In the genomic region with DNA sequence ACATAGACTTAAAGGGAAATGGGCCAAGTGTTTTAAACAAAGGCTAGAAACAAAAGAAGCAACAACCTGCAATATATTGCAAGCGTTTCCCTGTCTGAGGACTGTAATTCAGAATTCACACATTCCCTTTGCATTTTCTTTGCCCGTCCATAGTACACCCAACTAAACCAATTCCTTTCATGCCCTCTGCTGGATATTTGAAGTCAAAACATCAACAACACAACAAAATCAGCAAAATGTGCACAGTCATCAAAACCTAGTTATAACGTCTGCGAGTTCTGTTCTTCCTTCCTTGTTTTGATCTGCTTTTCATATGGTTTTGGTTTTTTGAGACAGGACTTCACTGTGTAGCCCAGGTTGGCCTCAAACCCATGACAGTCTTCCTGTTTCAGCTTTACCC, we compare ENCODE assay signal across 17 mouse cellular contexts.
DNase-seq lines count a peak whose midpoint lies in the region; ATAC-seq and TF ChIP-seq lines count a peak whose summit lies in the region.
"Had no signal": no experiment of that assay in that cellular context is flagged by ENCODE, and none has a peak within 500 bp of the region (broad histone marks: within the 10 kb centered on the region; RNA-seq: fewer than 3 reads in every experiment).

No protein-coding gene starts in this region.

- no peaks in the 10 kb centered on the region for H3K4me1 ChIP-seq in midbrain, embryonic 14.5 days (ENCODE audit: control insufficient read depth, insufficient read depth, low read length)
- H3K4me1 ChIP-seq in midbrain, embryonic 16.5 days (ENCODE audit: control insufficient read depth, insufficient read depth, low read length), result no peaks in the 10 kb centered on the region
- H3K4me1 ChIP-seq: intestine, embryonic 15.5 days; limb, embryonic 13.5 days; midbrain, embryonic 13.5 days had no signal

- no peak overlapping the region for H3K4me3 ChIP-seq in midbrain, embryonic 14.5 days (replicated peaks; ENCODE audit: low read depth, low read length)
- no peak overlapping the region for H3K4me3 ChIP-seq in midbrain, embryonic 16.5 days (ENCODE audit: low read depth, low read length)
- H3K4me3 ChIP-seq: erythroblast, embryonic 14.5 days; intestine, embryonic 15.5 days; limb, embryonic 13.5 days; midbrain, embryonic 13.5 days had no signal

- peak; percentile 37 for DNase-seq in embryo, embryonic 10.5 days (ENCODE audit: low spot score)
- no peak for DNase-seq in embryo, embryonic 9.5 days (ENCODE audit: extremely low spot score)
- DNase-seq in kidney, adult 9 months, result peak; percentile 16
- DNase-seq in kidney, postnatal 10 days, result no peak
- DNase-seq in midbrain, embryonic 14.5 days, result peak; percentile 68
- peak; percentile 59 for DNase-seq in brain, embryonic 14.5 days (ENCODE audit: low read depth)
- no peak for DNase-seq in spleen, postnatal 36 days (ENCODE audit: low spot score in 2 of 2)
- DNase-seq: adrenal gland, postnatal 10 days; B cell, adult 2 months; heart, postnatal 36 days; lung, postnatal 10 days; thymus, adult 2 months had no signal

- WGBS in midbrain, embryonic 14.5 days, result 75% methylated on average over 4 of the region's 4 CpGs
- 67% methylated on average over 4 of the region's 4 CpGs for WGBS in midbrain, embryonic 16.5 days

- H3K36me3 ChIP-seq in midbrain, embryonic 14.5 days (ENCODE audit: control insufficient read depth, insufficient read depth, low read length), result no peaks in the 10 kb centered on the region
- no peaks in the 10 kb centered on the region for H3K36me3 ChIP-seq in midbrain, embryonic 16.5 days (ENCODE audit: control insufficient read depth, insufficient read depth, low read length)
- H3K36me3 ChIP-seq: intestine, embryonic 15.5 days; limb, embryonic 13.5 days; midbrain, embryonic 13.5 days had no signal

- no peaks in the 10 kb centered on the region for H3K27me3 ChIP-seq in midbrain, embryonic 14.5 days (ENCODE audit: control insufficient read depth, insufficient read depth, low read length)
- H3K27me3 ChIP-seq in midbrain, embryonic 16.5 days (ENCODE audit: control insufficient read depth, insufficient read depth, low read depth, low read length), result no peaks in the 10 kb centered on the region
- H3K27me3 ChIP-seq: intestine, embryonic 15.5 days had no signal

- 0 out of 2 replicates have a peak, but pooled peaks have one; percentile 11 for TF ChIP-seq CTCF in brain, embryonic 14.5 days (IDR thresholded peaks at IDR 0.05; ENCODE audit: borderline replicate concordance, extremely low read depth, insufficient read depth, insufficient read length)

- no peak overlapping the region for H3K4me2 ChIP-seq in midbrain, embryonic 14.5 days (ENCODE audit: low read length)
- no peak overlapping the region for H3K4me2 ChIP-seq in midbrain, embryonic 16.5 days (ENCODE audit: low read length)
- H3K4me2 ChIP-seq: intestine, embryonic 15.5 days; limb, embryonic 13.5 days; midbrain, embryonic 13.5 days had no signal

- ATAC-seq in midbrain, embryonic 14.5 days (ENCODE audit: low FRiP score, low TSS enrichment), result no peak
- ATAC-seq in midbrain, embryonic 16.5 days, result no peak
- ATAC-seq: intestine, embryonic 15.5 days; midbrain, embryonic 13.5 days had no signal

- H3K9me3 ChIP-seq in midbrain, embryonic 14.5 days (ENCODE audit: control insufficient read depth, low read length), result no peaks in the 10 kb centered on the region
- H3K9me3 ChIP-seq in midbrain, embryonic 16.5 days (replicated peaks; ENCODE audit: control insufficient read depth, low read length, poor library complexity, severe bottlenecking), result no peaks in the 10 kb centered on the region
- H3K9me3 ChIP-seq: intestine, embryonic 15.5 days; limb, embryonic 13.5 days had no signal

- H3K9ac ChIP-seq in midbrain, embryonic 14.5 days (replicated peaks; ENCODE audit: low read length), result no peak overlapping the region
- H3K9ac ChIP-seq in midbrain, embryonic 16.5 days (ENCODE audit: low read depth, low read length), result no peak overlapping the region
- H3K9ac ChIP-seq: intestine, embryonic 15.5 days; limb, embryonic 13.5 days; midbrain, embryonic 13.5 days had no signal

- no peak for TF ChIP-seq POLR2A in brain, embryonic 14.5 days (IDR thresholded peaks at IDR 0.05; ENCODE audit: borderline replicate concordance, extremely low read depth, insufficient read depth, insufficient read length, poor library complexity, severe bottlenecking)

- no peak overlapping the region for H3K27ac ChIP-seq in midbrain, embryonic 14.5 days (replicated peaks; ENCODE audit: low read depth, low read length)
- H3K27ac ChIP-seq in midbrain, embryonic 16.5 days (ENCODE audit: low read length), result no peak overlapping the region
- H3K27ac ChIP-seq: intestine, embryonic 15.5 days; limb, embryonic 13.5 days; midbrain, embryonic 13.5 days had no signal

Comparison
In these comparisons a context has a peak if more than half of its experiments do, and no peak if none do; other contexts are left out.
1. DNase-seq: peak in embryo, embryonic 10.5 days (single experiment), kidney, adult 9 months (single experiment), midbrain, embryonic 14.5 days (single experiment) and brain, embryonic 14.5 days (single experiment); none in embryo, embryonic 9.5 days (single experiment), kidney, postnatal 10 days (single experiment) and spleen, postnatal 36 days (0 of 2).